Mouse (Mus musculus): Measurements from ENCODE around the gene Iah1. TPM values are rescaled to one million over a fixed set of nuclear protein-coding genes. Genes with fewer than 3 reads are reported as not detected.

Iah1 gene
- 10 to 100 TPM; 13.0 to 15.6 TPM for total RNA-seq (2021)

- intact Hi-C loops (cut with DNase I): loop anchor here (10.0 kb wide), 1 partner anchor 299 kb away; no protein-coding TSS in a partner anchor
- DNase-seq (ENCODE audit: low spot score in 2 of 2): peak; percentile 79
Measured at GRCm38 (mm10) chr12:21315923-21316868, at the start of gene Iah1. Iah1 (plus strand) TSS chr12:21316389.

- no peak for DNase-seq (ENCODE audit: low spot score in 2 of 2)
- intact Hi-C loops (cut with DNase I): loop anchor here (1.0 to 5.0 kb wide), 2 partner anchors 155 to 189 kb away; no protein-coding TSS in a partner anchor
Measured at GRCm38 (mm10) chr12:21266784-21267098, 49.4 kb upstream of the Iah1 start.

- no peak for DNase-seq (ENCODE audit: low spot score in 2 of 2)
- intact Hi-C loops (cut with DNase I): loop anchor here (5.0 kb wide), 1 partner anchor 191 kb away; no protein-coding TSS in a partner anchor
Measured at GRCm38 (mm10) chr12:21268083-21268616, 48.0 kb upstream of the Iah1 start.

GRCm38 (mm10) chr12:21274446-21274845, 41.7 kb upstream of the Iah1 start:
- no peak for DNase-seq (ENCODE audit: low spot score in 2 of 2)
- intact Hi-C loops (cut with DNase I): no loop called here

- intact Hi-C loops (cut with DNase I): no loop called here
- DNase-seq (ENCODE audit: low spot score in 2 of 2): no peak
Measured at GRCm38 (mm10) chr12:21277352-21277864, 38.8 kb upstream of the Iah1 start.

- intact Hi-C loops (cut with DNase I): loop anchor here (5.0 kb wide), 1 partner anchor 173 kb away; no protein-coding TSS in a partner anchor
- no peak for DNase-seq (ENCODE audit: low spot score in 2 of 2)
Measured at GRCm38 (mm10) chr12:21284761-21285441, 31.3 kb upstream of the Iah1 start, which contains the start of gene Cpsf3. Cpsf3 (plus strand) TSS chr12:21285391.

- no peak for DNase-seq (ENCODE audit: low spot score in 2 of 2)
- intact Hi-C loops (cut with DNase I): loop anchor here (1.0 to 5.0 kb wide), 2 partner anchors 88 to 173 kb away; partner anchors contain the start of gene Adam17
Measured at GRCm38 (mm10) chr12:21285508-21286242, 30.5 kb upstream of the Iah1 start.

GRCm38 (mm10) chr12:21286243-21286622, 30.0 kb upstream of the Iah1 start, which contains the start of gene Itgb1bp1:
Itgb1bp1 (minus strand) TSS chr12:21286284.
- DNase-seq (ENCODE audit: low spot score in 2 of 2): peak; percentile 99
- intact Hi-C loops (cut with DNase I): loop anchor here (1.0 to 5.0 kb wide), 2 partner anchors 87 to 174 kb away; partner anchors contain the start of gene Adam17

- intact Hi-C loops (cut with DNase I): loop anchor here (1.0 to 5.0 kb wide), 2 partner anchors 86 to 175 kb away; partner anchors contain the start of gene Adam17
Measured at GRCm38 (mm10) chr12:21286712-21287650, 29.2 kb upstream of the Iah1 start.

GRCm38 (mm10) chr12:21288716-21289395, 27.3 kb upstream of the Iah1 start:
- intact Hi-C loops (cut with DNase I): loop anchor here (5.0 kb wide), 1 partner anchor 177 kb away; no protein-coding TSS in a partner anchor
- DNase-seq (ENCODE audit: low spot score in 2 of 2): no peak

More at GRCm38 (mm10) chr12:21286712-21287650, 29.2 kb upstream of the Iah1 start:
- no peak for DNase-seq (ENCODE audit: low spot score in 2 of 2)

- intact Hi-C loops (cut with DNase I): loop anchor here (5.0 kb wide), 1 partner anchor 177 kb away; no protein-coding TSS in a partner anchor
- DNase-seq (ENCODE audit: low spot score in 2 of 2): no peak
Measured at GRCm38 (mm10) chr12:21289651-21290050, 26.5 kb upstream of the Iah1 start.

- intact Hi-C loops (cut with DNase I): no loop called here
- no peak for DNase-seq (ENCODE audit: low spot score in 2 of 2)
Measured at GRCm38 (mm10) chr12:21298856-21299255, 17.3 kb upstream of the Iah1 start.

- no peak for DNase-seq (ENCODE audit: low spot score in 2 of 2)
- intact Hi-C loops (cut with DNase I): no loop called here
Measured at GRCm38 (mm10) chr12:21301324-21301723, 14.9 kb upstream of the Iah1 start.

GRCm38 (mm10) chr12:21301932-21302331, 14.3 kb upstream of the Iah1 start:
- intact Hi-C loops (cut with DNase I): no loop called here
- DNase-seq (ENCODE audit: low spot score in 2 of 2): no peak

- intact Hi-C loops (cut with DNase I): no loop called here
- DNase-seq (ENCODE audit: low spot score in 2 of 2): no peak
Measured at GRCm38 (mm10) chr12:21302361-21302783, 13.8 kb upstream of the Iah1 start.

- intact Hi-C loops (cut with DNase I): no loop called here
- DNase-seq (ENCODE audit: low spot score in 2 of 2): no peak
Measured at GRCm38 (mm10) chr12:21305741-21306140, 10.4 kb upstream of the Iah1 start.

- DNase-seq (ENCODE audit: low spot score in 2 of 2): no peak
- intact Hi-C loops (cut with DNase I): no loop called here
Measured at GRCm38 (mm10) chr12:21306721-21307120, 9.5 kb upstream of the Iah1 start.
